Mouse (Mus musculus) thymus, adult 2 months (tissue): ENCODE results near the gene Cabp1.

Experiments used
- CTCF ChIP-seq: fragments of 200-500 bp; IDR thresholded peaks from 2 replicates; pipeline ENCODE4 v1.5.1; 2012; ENCODE audit warnings: mild to moderate bottlenecking, control low read depth, low read length, moderate library complexity, borderline replicate concordance; ENCODE audit not compliant: control insufficient read depth, poor library complexity, insufficient read depth; ENCODE audit errors: extremely low read depth
- POLR2A ChIP-seq: fragments of 200-500 bp; IDR thresholded peaks from 2 replicates; pipeline ENCODE4 v1.6.1; 2012; ENCODE audit warnings: mild to moderate bottlenecking, low read length, control low read depth, moderate library complexity; ENCODE audit not compliant: control insufficient read depth, poor library complexity, insufficient read depth; ENCODE audit errors: extremely low read depth

DNA sequence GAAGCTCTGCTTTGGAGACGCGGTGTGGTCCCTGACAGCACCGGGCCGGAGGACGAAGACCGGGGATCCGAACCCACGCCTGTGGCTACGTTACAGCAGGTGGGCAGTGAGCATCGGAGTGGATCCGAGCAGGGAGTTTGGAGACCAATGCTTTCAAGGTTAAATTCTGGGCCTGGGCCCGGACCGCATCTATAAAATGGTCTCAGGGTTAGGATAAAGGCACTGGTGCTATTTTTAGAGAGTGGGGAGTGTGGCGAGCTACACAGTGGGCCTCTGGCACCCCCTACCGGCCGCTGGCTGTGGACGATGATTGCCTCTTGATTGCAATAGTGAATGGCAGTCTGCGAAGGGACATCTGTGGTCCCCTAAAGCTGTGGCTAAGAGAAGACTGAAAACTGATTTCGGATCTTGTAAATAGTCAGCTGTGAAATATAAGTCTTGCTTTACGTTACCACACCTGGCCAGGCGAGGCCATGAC, 41.6 kb upstream of the Cabp1 start, which contains the start of gene Pop5:
- TF ChIP-seq POLR2A, result no peak
- peak; percentile 87; the same call in 1 of the 2 replicates for TF ChIP-seq CTCF
